Mouse (Mus musculus): ENCODE data around the gene Mob3a. TPM values are rescaled to one million over a fixed set of nuclear protein-coding genes. Genes with fewer than 3 reads are reported as not detected.

The Mob3a gene
- polyA plus RNA-seq, 1 experiment from 2014 or later = 34.8 TPM

GRCm38 (mm10) chr10:80698605-80699004 is 3.2 kb downstream of the Mob3a start:
- Histone ChIP-seq H3K4me1 (replicated peaks) (peaks cover 67% of the 10 kb centered on the region), H3K9ac (0 out of 2 replicates have a peak overlapping the region, but pooled peaks have one; percentile 0), H3K27me3 (replicated peaks) (no peaks in the 10 kb centered on the region), H3K27ac (ENCODE audit: poor library complexity, severe bottlenecking) (no peak overlapping the region), H3K4me3 (no peak overlapping the region), H3K9me3 (replicated peaks) (no peaks in the 10 kb centered on the region), H3K36me3 (peaks cover 15% of the 10 kb centered on the region), H3K4me2 (0 out of 2 replicates have a peak overlapping the region, but pooled peaks have one; percentile 31)
- WGBS = 88% methylated on average over 9 of the region's 9 CpGs
- no peak for ATAC-seq (ENCODE audit: insufficient number of reproducible peaks, low FRiP score)

- H3K27ac ChIP-seq (ENCODE audit: poor library complexity, severe bottlenecking) = no peak overlapping the region
Observed at GRCm38 (mm10) chr10:80697812-80698211, 4.0 kb downstream of the Mob3a start.

GRCm38 (mm10) chr10:80697393-80697787 is 4.4 kb downstream of the Mob3a start:
- Histone ChIP-seq H3K9ac (no peak overlapping the region), H3K36me3 (peaks cover 17% of the 10 kb centered on the region), H3K27me3 (replicated peaks) (no peaks in the 10 kb centered on the region), H3K4me2 (no peak overlapping the region), H3K4me1 (replicated peaks) (peaks cover 65% of the 10 kb centered on the region), H3K9me3 (replicated peaks) (no peaks in the 10 kb centered on the region), H3K4me3 (no peak overlapping the region), H3K27ac (ENCODE audit: poor library complexity, severe bottlenecking) (no peak overlapping the region)
- 89% methylated on average over 8 of the region's 8 CpGs for WGBS
- ATAC-seq (ENCODE audit: insufficient number of reproducible peaks, low FRiP score) = no peak

More at GRCm38 (mm10) chr10:80697812-80698211, 4.0 kb downstream of the Mob3a start:
- Histone ChIP-seq H3K36me3 (peaks cover 17% of the 10 kb centered on the region), H3K9me3 (replicated peaks) (no peaks in the 10 kb centered on the region), H3K4me1 (replicated peaks) (peaks cover 62% of the 10 kb centered on the region), H3K9ac (no peak overlapping the region), H3K27me3 (replicated peaks) (no peaks in the 10 kb centered on the region), H3K4me3 (no peak overlapping the region), H3K4me2 (peak overlapping the region; percentile 31; the same call in 1 of the 2 replicates)
- 61% methylated on average over 9 of the region's 9 CpGs for WGBS
- ATAC-seq (ENCODE audit: insufficient number of reproducible peaks, low FRiP score) = peak; percentile 16

- Histone ChIP-seq H3K4me3 (no peak overlapping the region), H3K9ac (0 out of 2 replicates have a peak overlapping the region, but pooled peaks have one; percentile 23), H3K27me3 (replicated peaks) (no peaks in the 10 kb centered on the region), H3K4me2 (no peak overlapping the region), H3K9me3 (replicated peaks) (no peaks in the 10 kb centered on the region), H3K27ac (ENCODE audit: poor library complexity, severe bottlenecking) (peak overlapping the region; percentile 31), H3K4me1 (replicated peaks) (peaks cover 65% of the 10 kb centered on the region), H3K36me3 (peaks cover 18% of the 10 kb centered on the region)
- no peak for ATAC-seq (ENCODE audit: insufficient number of reproducible peaks, low FRiP score)
- 65% methylated on average over 12 of the region's 12 CpGs for whole genome bisulfite sequencing
Observed at GRCm38 (mm10) chr10:80696502-80697392, 5.0 kb downstream of the Mob3a start.

- Histone ChIP-seq H3K4me2 (no peak overlapping the region), H3K9me3 (replicated peaks) (no peaks in the 10 kb centered on the region), H3K36me3 (peaks cover 26% of the 10 kb centered on the region), H3K4me1 (replicated peaks) (peaks cover 63% of the 10 kb centered on the region), H3K27me3 (replicated peaks) (no peaks in the 10 kb centered on the region), H3K4me3 (no peak overlapping the region), H3K27ac (ENCODE audit: poor library complexity, severe bottlenecking) (no peak overlapping the region), H3K9ac (no peak overlapping the region)
- ATAC-seq (ENCODE audit: insufficient number of reproducible peaks, low FRiP score) = no peak
- 72% methylated on average over 10 of the region's 10 CpGs for WGBS
Observed at GRCm38 (mm10) chr10:80695801-80696501, 5.8 kb downstream of the Mob3a start.

GRCm38 (mm10) chr10:80695186-80695585 is 6.6 kb downstream of the Mob3a start:
- peaks cover 34% of the 10 kb centered on the region for H3K36me3 ChIP-seq
- peak overlapping the region; percentile 13; the same call in 1 of the 2 replicates for H3K27ac ChIP-seq (ENCODE audit: poor library complexity, severe bottlenecking)
- no peak overlapping the region; the same call in 1 of the 2 replicates for H3K4me2 ChIP-seq
- 77% methylated on average over 2 of the region's 2 CpGs for WGBS
- no peaks in the 10 kb centered on the region for H3K27me3 ChIP-seq (replicated peaks)
- ATAC-seq (ENCODE audit: insufficient number of reproducible peaks, low FRiP score) = no peak
- H3K9me3 ChIP-seq (replicated peaks) = no peaks in the 10 kb centered on the region
- no peak overlapping the region for H3K4me3 ChIP-seq
- peaks cover 55% of the 10 kb centered on the region for H3K4me1 ChIP-seq (replicated peaks)
- no peak overlapping the region for H3K9ac ChIP-seq

GRCm38 (mm10) chr10:80694159-80694938 is 7.4 kb downstream of the Mob3a start:
- ATAC-seq (ENCODE audit: insufficient number of reproducible peaks, low FRiP score) = no peak
- Histone ChIP-seq H3K36me3 (peaks cover 42% of the 10 kb centered on the region), H3K4me1 (replicated peaks) (peaks cover 50% of the 10 kb centered on the region), H3K4me2 (no peak overlapping the region), H3K9ac (no peak overlapping the region), H3K4me3 (no peak overlapping the region), H3K27ac (ENCODE audit: poor library complexity, severe bottlenecking) (no peak overlapping the region), H3K9me3 (replicated peaks) (no peaks in the 10 kb centered on the region), H3K27me3 (replicated peaks) (no peaks in the 10 kb centered on the region)
- 90% methylated on average over 13 of the region's 13 CpGs for WGBS

GRCm38 (mm10) chr10:80693401-80694045 is 8.3 kb downstream of the Mob3a start:
- WGBS = 87% methylated on average over 12 of the region's 12 CpGs
- H3K27me3 ChIP-seq (replicated peaks) = no peaks in the 10 kb centered on the region
- H3K9me3 ChIP-seq (replicated peaks) = no peaks in the 10 kb centered on the region
- no peak overlapping the region for H3K4me2 ChIP-seq
- peaks cover 39% of the 10 kb centered on the region for H3K36me3 ChIP-seq
- ATAC-seq (ENCODE audit: insufficient number of reproducible peaks, low FRiP score) = no peak
- no peak overlapping the region for H3K27ac ChIP-seq (ENCODE audit: poor library complexity, severe bottlenecking)
- H3K4me3 ChIP-seq = no peak overlapping the region
- H3K9ac ChIP-seq = no peak overlapping the region
- H3K4me1 ChIP-seq (replicated peaks) = peaks cover 46% of the 10 kb centered on the region

GRCm38 (mm10) chr10:80692249-80693165 is 9.3 kb downstream of the Mob3a start:
- Histone ChIP-seq H3K4me2 (no peak overlapping the region), H3K27ac (ENCODE audit: poor library complexity, severe bottlenecking) (no peak overlapping the region), H3K4me1 (replicated peaks) (peaks cover 36% of the 10 kb centered on the region), H3K9ac (peak overlapping the region; percentile 11; the same call in 1 of the 2 replicates), H3K27me3 (replicated peaks) (no peaks in the 10 kb centered on the region), H3K36me3 (peaks cover 42% of the 10 kb centered on the region), H3K4me3 (no peak overlapping the region), H3K9me3 (replicated peaks) (no peaks in the 10 kb centered on the region)
- 80% methylated on average over 14 of the region's 14 CpGs for WGBS
- ATAC-seq (ENCODE audit: insufficient number of reproducible peaks, low FRiP score) = no peak

Data from heart, embryonic 12.5 days (tissue).